Mouse (Mus musculus) heart, postnatal 0 days (tissue): ENCODE data around the gene Gm49486.

Experiments used
- CTCF ChIP-seq: IDR thresholded peaks from 2 replicates; pipeline ENCODE4 v1.5.1; 2016; ENCODE audit warnings: antibody characterized with exemption, control low read depth, low read depth
- EP300 ChIP-seq: IDR thresholded peaks from 2 replicates; pipeline ENCODE4 v1.6.1; 2016; ENCODE audit warnings: antibody characterized with exemption, low read depth

GRCm38 (mm10) chr15:79277728-79278127 is 48.5 kb downstream of the Gm49486 start:
- no peak for TF ChIP-seq CTCF
- no peak for TF ChIP-seq EP300
